Mouse (Mus musculus): ENCODE measurements around the gene Maml2. TPM values are rescaled to one million over a fixed set of nuclear protein-coding genes. Genes with fewer than 3 reads are reported as not detected.

Gene Maml2
- polyA plus RNA-seq, 1 experiment from 2014 or later: 8.6 TPM

GRCm38 (mm10) chr9:13442012-13442735, 144.4 kb downstream of the Maml2 start:
- no peak for ATAC-seq (replicated peaks; ENCODE audit: insufficient number of reproducible peaks, low FRiP score, low TSS enrichment, low read depth)
- DNase-seq (ENCODE audit: low spot score): no peak
- H3K4me1 ChIP-seq (ENCODE audit: control insufficient read depth, insufficient read depth, low read length): no peaks in the 10 kb centered on the region
- no peak overlapping the region for H3K4me3 ChIP-seq (ENCODE audit: low read depth, low read length)
- H3K27me3 ChIP-seq (ENCODE audit: control insufficient read depth, insufficient read depth, low read length): no peaks in the 10 kb centered on the region
- no peaks in the 10 kb centered on the region for H3K9me3 ChIP-seq (replicated peaks; ENCODE audit: control insufficient read depth, low read length)
- H3K9ac ChIP-seq (replicated peaks; ENCODE audit: low read length): no peak overlapping the region
- no peak overlapping the region for H3K27ac ChIP-seq (replicated peaks; ENCODE audit: low read depth, low read length)
- 85% methylated on average over 13 of the region's 13 CpGs for WGBS
- no peaks in the 10 kb centered on the region for H3K36me3 ChIP-seq (replicated peaks; ENCODE audit: control insufficient read depth, insufficient read depth, low read depth, low read length)
- no peak overlapping the region for H3K4me2 ChIP-seq (ENCODE audit: low read depth, low read length)

- Histone ChIP-seq H3K27ac (replicated peaks; ENCODE audit: low read depth, low read length) (no peak overlapping the region), H3K4me3 (ENCODE audit: low read depth, low read length) (no peak overlapping the region), H3K27me3 (ENCODE audit: control insufficient read depth, insufficient read depth, low read length) (no peaks in the 10 kb centered on the region), H3K9me3 (replicated peaks; ENCODE audit: control insufficient read depth, low read length) (no peaks in the 10 kb centered on the region), H3K9ac (replicated peaks; ENCODE audit: low read length) (no peak overlapping the region), H3K36me3 (replicated peaks; ENCODE audit: control insufficient read depth, insufficient read depth, low read depth, low read length) (no peaks in the 10 kb centered on the region), H3K4me1 (ENCODE audit: control insufficient read depth, insufficient read depth, low read length) (no peaks in the 10 kb centered on the region), H3K4me2 (ENCODE audit: low read depth, low read length) (no peak overlapping the region)
- WGBS: 50% methylated on average over 1 of the region's 1 CpGs
- DNase-seq (ENCODE audit: low spot score) (no peak), ATAC-seq (replicated peaks; ENCODE audit: insufficient number of reproducible peaks, low FRiP score, low TSS enrichment, low read depth) (no peak)
These were observed 145.9 kb downstream of the Maml2 start for GRCm38 (mm10) chr9:13443484-13444211.

GRCm38 (mm10) chr9:13446236-13446635, 148.5 kb downstream of the Maml2 start:
- H3K27me3 ChIP-seq (ENCODE audit: control insufficient read depth, insufficient read depth, low read length): no peaks in the 10 kb centered on the region
- H3K4me3 ChIP-seq (ENCODE audit: low read depth, low read length): no peak overlapping the region
- H3K36me3 ChIP-seq (replicated peaks; ENCODE audit: control insufficient read depth, insufficient read depth, low read depth, low read length): no peaks in the 10 kb centered on the region
- H3K9me3 ChIP-seq (replicated peaks; ENCODE audit: control insufficient read depth, low read length): no peaks in the 10 kb centered on the region
- H3K27ac ChIP-seq (replicated peaks; ENCODE audit: low read depth, low read length): no peak overlapping the region
- 87% methylated on average over 1 of the region's 1 CpGs for WGBS
- no peaks in the 10 kb centered on the region for H3K4me1 ChIP-seq (ENCODE audit: control insufficient read depth, insufficient read depth, low read length)
- H3K4me2 ChIP-seq (ENCODE audit: low read depth, low read length): no peak overlapping the region
- DNase-seq (ENCODE audit: low spot score) (no peak), ATAC-seq (replicated peaks; ENCODE audit: insufficient number of reproducible peaks, low FRiP score, low TSS enrichment, low read depth) (no peak)
- no peak overlapping the region for H3K9ac ChIP-seq (replicated peaks; ENCODE audit: low read length)

DNA sequence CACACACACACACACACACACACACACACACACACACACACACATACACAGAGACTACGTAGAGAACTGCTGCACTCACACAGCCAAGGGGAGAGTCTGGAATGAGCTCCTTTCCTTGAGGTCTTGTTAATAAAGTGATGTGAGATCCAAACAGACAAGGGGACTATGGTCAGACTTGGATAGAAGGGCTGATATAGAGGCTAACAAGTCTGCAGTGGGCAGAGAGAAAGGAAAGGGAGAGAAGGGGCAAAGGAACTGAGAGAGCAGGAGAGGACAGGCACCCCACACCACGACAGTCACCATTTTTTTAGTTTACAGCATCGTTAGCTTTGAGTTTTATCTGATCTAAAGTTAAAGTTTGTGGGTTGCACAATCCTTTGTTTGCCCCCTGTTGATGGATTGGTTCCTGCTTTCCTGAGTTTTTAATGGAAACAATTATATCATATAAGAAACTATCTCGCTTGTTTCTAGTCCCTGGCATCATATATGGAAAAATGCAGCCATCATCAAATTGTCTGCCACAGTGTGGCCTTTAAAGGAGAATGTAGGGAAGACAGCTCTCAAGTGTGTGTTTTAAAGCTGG, 149.0 kb downstream of the Maml2 start, which contains the start of gene Gm17571:
TSS of gene Gm17571 (minus strand) at position 51 of the 583 bp plus-strand sequence.
- Histone ChIP-seq H3K27ac (replicated peaks; ENCODE audit: low read depth, low read length) (no peak within 1 kb of the TSS), H3K36me3 (replicated peaks; ENCODE audit: control insufficient read depth, insufficient read depth, low read depth, low read length) (no peaks in the 10 kb centered on the region), H3K4me2 (ENCODE audit: low read depth, low read length) (no peak within 1 kb of the TSS), H3K27me3 (ENCODE audit: control insufficient read depth, insufficient read depth, low read length) (no peaks in the 10 kb centered on the region), H3K4me3 (ENCODE audit: low read depth, low read length) (no peak within 1 kb of the TSS), H3K4me1 (ENCODE audit: control insufficient read depth, insufficient read depth, low read length) (no peaks in the 10 kb centered on the region), H3K9me3 (replicated peaks; ENCODE audit: control insufficient read depth, low read length) (no peaks in the 10 kb centered on the region), H3K9ac (replicated peaks; ENCODE audit: low read length) (no peak within 1 kb of the TSS)
- DNase-seq (ENCODE audit: low spot score) (no peak), ATAC-seq (replicated peaks; ENCODE audit: insufficient number of reproducible peaks, low FRiP score, low TSS enrichment, low read depth) (no peak)
- 84% methylated on average over 4 of the region's 4 CpGs for WGBS

DNA sequence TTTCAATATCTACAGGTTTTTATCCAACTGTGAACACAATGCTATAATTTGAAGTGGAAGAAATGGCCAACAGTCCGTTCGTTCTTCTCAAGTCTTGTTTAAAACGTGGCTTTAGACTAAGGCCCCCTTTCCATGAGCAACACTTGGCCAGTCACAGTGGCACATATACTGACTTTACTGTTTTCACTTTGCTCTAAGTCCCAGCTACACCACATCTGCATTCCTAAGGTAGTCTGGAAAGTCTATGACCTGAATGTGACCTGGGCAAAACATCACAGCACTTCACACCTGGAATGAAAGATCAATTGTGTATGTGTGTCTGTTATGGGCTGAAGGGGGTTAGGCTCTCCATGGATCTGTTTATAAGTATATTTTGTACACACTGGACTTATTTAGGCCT, 151.0 kb downstream of the Maml2 start:
- H3K4me1 ChIP-seq (ENCODE audit: control insufficient read depth, insufficient read depth, low read length): no peaks in the 10 kb centered on the region
- H3K36me3 ChIP-seq (replicated peaks; ENCODE audit: control insufficient read depth, insufficient read depth, low read depth, low read length): no peaks in the 10 kb centered on the region
- no peak for DNase-seq (ENCODE audit: low spot score)
- no peak overlapping the region for H3K4me2 ChIP-seq (ENCODE audit: low read depth, low read length)
- no peak for ATAC-seq (replicated peaks; ENCODE audit: insufficient number of reproducible peaks, low FRiP score, low TSS enrichment, low read depth)
- H3K27me3 ChIP-seq (ENCODE audit: control insufficient read depth, insufficient read depth, low read length): no peaks in the 10 kb centered on the region
- no peak overlapping the region for H3K4me3 ChIP-seq (ENCODE audit: low read depth, low read length)
- no peak overlapping the region for H3K9ac ChIP-seq (replicated peaks; ENCODE audit: low read length)
- WGBS: 90% methylated on average over 3 of the region's 3 CpGs
- no peak overlapping the region for H3K27ac ChIP-seq (replicated peaks; ENCODE audit: low read depth, low read length)
- H3K9me3 ChIP-seq (replicated peaks; ENCODE audit: control insufficient read depth, low read length): no peaks in the 10 kb centered on the region

- H3K4me1 ChIP-seq (ENCODE audit: control insufficient read depth, insufficient read depth, low read length): no peaks in the 10 kb centered on the region; the same call in 1 of the 2 replicates
- H3K9me3 ChIP-seq (replicated peaks; ENCODE audit: control insufficient read depth, low read length): no peaks in the 10 kb centered on the region
- WGBS: 32% methylated on average over 7 of the region's 7 CpGs
- DNase-seq (ENCODE audit: low spot score): peak; percentile 42
- H3K4me3 ChIP-seq (ENCODE audit: low read depth, low read length): no peak overlapping the region
- H3K4me2 ChIP-seq (ENCODE audit: low read depth, low read length): no peak overlapping the region
- ATAC-seq (replicated peaks; ENCODE audit: insufficient number of reproducible peaks, low FRiP score, low TSS enrichment, low read depth): no peak
- H3K27ac ChIP-seq (replicated peaks; ENCODE audit: low read depth, low read length): no peak overlapping the region
- no peaks in the 10 kb centered on the region for H3K36me3 ChIP-seq (replicated peaks; ENCODE audit: control insufficient read depth, insufficient read depth, low read depth, low read length)
- H3K27me3 ChIP-seq (ENCODE audit: control insufficient read depth, insufficient read depth, low read length): no peaks in the 10 kb centered on the region
- no peak overlapping the region for H3K9ac ChIP-seq (replicated peaks; ENCODE audit: low read length)
These were observed 156.9 kb downstream of the Maml2 start for GRCm38 (mm10) chr9:13454651-13455123.

DNA sequence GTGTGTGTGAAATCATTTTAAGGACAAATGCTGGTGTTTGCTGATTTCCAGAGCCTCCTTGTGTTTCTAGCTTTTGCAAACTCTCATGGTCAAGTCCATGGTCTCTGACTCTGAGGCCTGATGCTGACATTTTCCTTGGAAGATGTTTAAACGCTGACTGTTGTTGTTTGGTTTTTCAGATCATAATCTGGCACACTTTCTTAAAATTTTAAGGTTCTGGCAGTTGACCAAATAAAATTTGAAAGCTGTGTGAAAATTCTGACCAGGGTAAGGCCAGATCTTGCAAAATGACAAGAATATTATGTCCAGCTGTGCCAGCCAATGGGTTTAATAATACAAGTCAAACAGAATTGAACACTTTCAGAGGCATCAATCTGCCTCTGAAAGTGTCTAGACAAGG, 157.5 kb downstream of the Maml2 start:
- Histone ChIP-seq H3K9ac (replicated peaks; ENCODE audit: low read length) (no peak overlapping the region), H3K36me3 (replicated peaks; ENCODE audit: control insufficient read depth, insufficient read depth, low read depth, low read length) (no peaks in the 10 kb centered on the region), H3K4me3 (ENCODE audit: low read depth, low read length) (no peak overlapping the region), H3K4me1 (ENCODE audit: control insufficient read depth, insufficient read depth, low read length) (no peaks in the 10 kb centered on the region; the same call in 1 of the 2 replicates), H3K4me2 (ENCODE audit: low read depth, low read length) (no peak overlapping the region), H3K27ac (replicated peaks; ENCODE audit: low read depth, low read length) (no peak overlapping the region), H3K9me3 (replicated peaks; ENCODE audit: control insufficient read depth, low read length) (no peaks in the 10 kb centered on the region), H3K27me3 (ENCODE audit: control insufficient read depth, insufficient read depth, low read length) (no peaks in the 10 kb centered on the region)
- DNase-seq (ENCODE audit: low spot score) (no peak), ATAC-seq (replicated peaks; ENCODE audit: insufficient number of reproducible peaks, low FRiP score, low TSS enrichment, low read depth) (no peak)
- WGBS: 90% methylated on average over 1 of the region's 1 CpGs

DNA sequence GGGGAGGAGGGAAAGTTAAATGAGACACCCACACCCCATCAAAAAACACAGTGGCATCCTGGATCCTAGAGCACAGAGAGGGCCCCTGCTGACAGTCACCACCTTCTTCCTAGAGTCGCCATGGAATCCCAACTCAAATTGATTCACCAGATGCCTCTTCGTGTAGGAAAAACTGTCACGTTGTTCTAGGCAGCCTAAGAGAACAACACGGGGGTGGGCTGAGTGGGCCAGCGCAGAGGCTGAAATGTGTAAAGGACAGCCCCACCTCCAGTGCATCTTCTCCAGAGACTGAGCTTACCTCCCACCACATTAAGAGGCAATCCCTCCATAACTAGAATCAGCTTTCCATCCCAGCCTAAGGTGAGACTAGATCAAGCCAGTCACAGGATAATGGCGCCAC, 160.0 kb downstream of the Maml2 start:
- ATAC-seq (replicated peaks; ENCODE audit: insufficient number of reproducible peaks, low FRiP score, low TSS enrichment, low read depth) (no peak), DNase-seq (ENCODE audit: low spot score) (no peak)
- 76% methylated on average over 6 of the region's 6 CpGs for WGBS
- Histone ChIP-seq H3K9me3 (replicated peaks; ENCODE audit: control insufficient read depth, low read length) (no peaks in the 10 kb centered on the region), H3K4me1 (ENCODE audit: control insufficient read depth, insufficient read depth, low read length) (no peaks in the 10 kb centered on the region; the same call in 1 of the 2 replicates), H3K36me3 (replicated peaks; ENCODE audit: control insufficient read depth, insufficient read depth, low read depth, low read length) (no peaks in the 10 kb centered on the region), H3K27ac (replicated peaks; ENCODE audit: low read depth, low read length) (no peak overlapping the region), H3K4me2 (ENCODE audit: low read depth, low read length) (no peak overlapping the region), H3K9ac (replicated peaks; ENCODE audit: low read length) (no peak overlapping the region), H3K27me3 (ENCODE audit: control insufficient read depth, insufficient read depth, low read length) (no peaks in the 10 kb centered on the region), H3K4me3 (ENCODE audit: low read depth, low read length) (no peak overlapping the region)

Measured in embryonic facial prominence, embryonic 11.5 days (tissue).